Mouse (Mus musculus) embryonic fibroblast, embryonic 13.5 days (primary cell): ENCODE data around the gene Pard6a.

Experiments
- CTCF ChIP-seq: IDR thresholded peaks from 2 replicates; pipeline ENCODE4 v1.5.1; 2011; ENCODE audit warnings: mild to moderate bottlenecking, control low read depth, low read length, moderate library complexity, borderline replicate concordance; ENCODE audit not compliant: insufficient read depth
- POLR2A ChIP-seq: IDR thresholded peaks from 2 replicates; pipeline ENCODE4 v1.6.1; 2011; ENCODE audit warnings: low read depth, mild to moderate bottlenecking, control low read depth, low read length, moderate library complexity

- TF ChIP-seq CTCF (no peak), POLR2A (no peak)
Measured at GRCm38 (mm10) chr8:105694051-105694799, 6.7 kb upstream of the Pard6a start.
